Mouse (Mus musculus) intestine, embryonic 15.5 days (tissue): Measurements from ENCODE around the gene Trim8. TPM values are rescaled to one million over a fixed set of nuclear protein-coding genes. Genes with fewer than 3 reads are reported as not detected.

ENCODE experiments used
- ATAC-seq: fragments of 200-750 bp; cut with Nextera tagmentation; 2 replicates; pipeline ENCODE4 v1.8.0; 2017; ENCODE audit warnings: moderate TSS enrichment, moderate library complexity
- H3K27ac ChIP-seq: fragments of 300-500 bp; sonication (generic); 2 replicates; pipeline ENCODE4 v1.5.1; 2015; ENCODE audit warnings: mild to moderate bottlenecking, inconsistent platforms
- H3K27me3 ChIP-seq: fragments of 300-500 bp; sonication (generic); replicated peaks from 2 replicates; pipeline ENCODE4 v1.6.1; 2015; ENCODE audit warnings: inconsistent platforms
- H3K36me3 ChIP-seq: fragments of 300-500 bp; sonication (generic); 2 replicates; pipeline ENCODE4 v1.6.1; 2015; ENCODE audit warnings: inconsistent platforms
- H3K4me1 ChIP-seq: fragments of 300-500 bp; sonication (generic); replicated peaks from 2 replicates; pipeline ENCODE4 v1.6.1; 2015; ENCODE audit warnings: inconsistent platforms
- H3K4me2 ChIP-seq: fragments of 300-500 bp; sonication (generic); replicated peaks from 2 replicates; pipeline ENCODE4 v1.6.1; 2015; ENCODE audit warnings: mild to moderate bottlenecking, inconsistent platforms
- H3K4me3 ChIP-seq: fragments of 300-500 bp; sonication (generic); replicated peaks from 2 replicates; pipeline ENCODE4 v1.5.1; 2015; ENCODE audit warnings: inconsistent platforms
- H3K9ac ChIP-seq: fragments of 300-500 bp; sonication (generic); 2 replicates; pipeline ENCODE4 v1.6.1; 2015; ENCODE audit warnings: inconsistent platforms
- H3K9me3 ChIP-seq: fragments of 300-500 bp; sonication (generic); 2 replicates; pipeline ENCODE4 v1.6.1; 2016; ENCODE audit warnings: inconsistent platforms
- WGBS: fragments of 180-500 bp; shearing (Covaris S2); methylation state at CpG from one replicate; pipeline ENCODE4 v1.1.7; 2015; 5-methylcytosine and 5-hydroxymethylcytosine counted together
- polyA plus RNA-seq: library from polyadenylated mRNA; unstranded; fragments of >200 nt; fragmentation: Nextera tagmentation; extraction: Ambion mirVana; gene quantifications from 2 replicates; pipeline ENCODE4 v1.2.1, GENCODE M21; 2015

The Trim8 gene
- polyA plus RNA-seq, 1 experiment from 2014 or later = 16.4 TPM

- Histone ChIP-seq H3K27ac (peak overlapping the region; percentile 100), H3K36me3 (no peaks in the 10 kb centered on the region), H3K27me3 (no peaks in the 10 kb centered on the region), H3K4me1 (peaks cover 14% of the 10 kb centered on the region), H3K4me3 (peak overlapping the region; percentile 79), H3K9ac (peak overlapping the region; percentile 88), H3K4me2 (peak overlapping the region; percentile 87), H3K9me3 (no peaks in the 10 kb centered on the region)
- ATAC-seq = peak; percentile 13
- WGBS = under 1% methylated on average over 38 of the region's 50 CpGs
Observed at GRCm38 (mm10) chr19:46500581-46501341, 741 bp upstream of the Trim8 start.

GRCm38 (mm10) chr19:46502069-46502455, 560 bp downstream of the Trim8 start:
- Histone ChIP-seq H3K4me2 (peak overlapping the region; percentile 87), H3K4me1 (peaks cover 26% of the 10 kb centered on the region), H3K9ac (peak overlapping the region; percentile 97), H3K27me3 (no peaks in the 10 kb centered on the region), H3K27ac (peak overlapping the region; percentile 100), H3K36me3 (no peaks in the 10 kb centered on the region), H3K4me3 (peak overlapping the region; percentile 79), H3K9me3 (no peaks in the 10 kb centered on the region)
- under 1% methylated on average over 37 of the region's 46 CpGs for WGBS
- peak; percentile 9 for ATAC-seq

GRCm38 (mm10) chr19:46502471-46503166, 1.1 kb downstream of the Trim8 start:
- Histone ChIP-seq H3K9me3 (no peaks in the 10 kb centered on the region), H3K27me3 (no peaks in the 10 kb centered on the region), H3K36me3 (no peaks in the 10 kb centered on the region), H3K9ac (peak overlapping the region; percentile 97), H3K4me2 (peak overlapping the region; percentile 87), H3K4me1 (peaks cover 32% of the 10 kb centered on the region), H3K27ac (peak overlapping the region; percentile 100), H3K4me3 (peak overlapping the region; percentile 79)
- ATAC-seq = peak; percentile 11
- WGBS = under 1% methylated on average over 53 of the region's 53 CpGs

GRCm38 (mm10) chr19:46503351-46504084, 2.0 kb downstream of the Trim8 start:
- peaks cover 41% of the 10 kb centered on the region for H3K4me1 ChIP-seq
- under 1% methylated on average over 21 of the region's 21 CpGs for WGBS
- peak overlapping the region; percentile 100 for H3K27ac ChIP-seq
- H3K9me3 ChIP-seq = no peaks in the 10 kb centered on the region
- peak; percentile 58 for ATAC-seq
- peak overlapping the region; percentile 97 for H3K9ac ChIP-seq
- H3K4me3 ChIP-seq = peak overlapping the region; percentile 79
- no peaks in the 10 kb centered on the region for H3K27me3 ChIP-seq
- peak overlapping the region; percentile 87 for H3K4me2 ChIP-seq
- H3K36me3 ChIP-seq = no peaks in the 10 kb centered on the region

GRCm38 (mm10) chr19:46504085-46504552, 2.6 kb downstream of the Trim8 start:
- ATAC-seq = peak; percentile 18
- Histone ChIP-seq H3K27ac (peak overlapping the region; percentile 100), H3K4me1 (peaks cover 47% of the 10 kb centered on the region)

GRCm38 (mm10) chr19:46504822-46505417, 3.4 kb downstream of the Trim8 start:
- Histone ChIP-seq H3K4me3 (peak overlapping the region; percentile 79), H3K27me3 (no peaks in the 10 kb centered on the region), H3K9ac (peak overlapping the region; percentile 97), H3K27ac (peak overlapping the region; percentile 100), H3K4me2 (peak overlapping the region; percentile 87), H3K36me3 (no peaks in the 10 kb centered on the region), H3K4me1 (peaks cover 54% of the 10 kb centered on the region), H3K9me3 (no peaks in the 10 kb centered on the region)
- ATAC-seq = no peak
- 53% methylated on average over 9 of the region's 9 CpGs for WGBS

More at GRCm38 (mm10) chr19:46504085-46504552, 2.6 kb downstream of the Trim8 start:
- H3K9me3 ChIP-seq = no peaks in the 10 kb centered on the region
- H3K9ac ChIP-seq = peak overlapping the region; percentile 97
- peak overlapping the region; percentile 79 for H3K4me3 ChIP-seq
- no peaks in the 10 kb centered on the region for H3K27me3 ChIP-seq
- 2% methylated on average over 4 of the region's 4 CpGs for WGBS
- peak overlapping the region; percentile 87 for H3K4me2 ChIP-seq
- no peaks in the 10 kb centered on the region for H3K36me3 ChIP-seq

- Histone ChIP-seq H3K9me3 (no peaks in the 10 kb centered on the region), H3K4me2 (peak overlapping the region; percentile 87), H3K27ac (no peak overlapping the region), H3K36me3 (no peaks in the 10 kb centered on the region), H3K27me3 (no peaks in the 10 kb centered on the region), H3K4me1 (peaks cover 61% of the 10 kb centered on the region), H3K4me3 (no peak overlapping the region), H3K9ac (0 out of 2 replicates have a peak overlapping the region, but pooled peaks have one; percentile 29)
- WGBS = 83% methylated on average over 8 of the region's 8 CpGs
- no peak for ATAC-seq
Observed at GRCm38 (mm10) chr19:46505646-46506371, 4.3 kb downstream of the Trim8 start.

GRCm38 (mm10) chr19:46506372-46506717, 4.8 kb downstream of the Trim8 start:
- Histone ChIP-seq H3K4me2 (peak overlapping the region; percentile 87; the same call in 1 of the 2 replicates), H3K9me3 (no peaks in the 10 kb centered on the region), H3K27ac (no peak overlapping the region), H3K27me3 (no peaks in the 10 kb centered on the region), H3K9ac (no peak overlapping the region), H3K36me3 (no peaks in the 10 kb centered on the region), H3K4me3 (no peak overlapping the region), H3K4me1 (peaks cover 61% of the 10 kb centered on the region)
- ATAC-seq = no peak
- WGBS = 53% methylated on average over 3 of the region's 3 CpGs

GRCm38 (mm10) chr19:46507181-46507581, 5.7 kb downstream of the Trim8 start:
- H3K9me3 ChIP-seq = no peaks in the 10 kb centered on the region
- H3K4me3 ChIP-seq = no peak overlapping the region
- 75% methylated on average over 8 of the region's 8 CpGs for WGBS
- H3K4me1 ChIP-seq = peaks cover 61% of the 10 kb centered on the region
- ATAC-seq = no peak
- H3K27me3 ChIP-seq = no peaks in the 10 kb centered on the region
- H3K9ac ChIP-seq = peak overlapping the region; percentile 26
- H3K4me2 ChIP-seq = peak overlapping the region; percentile 87; the same call in 1 of the 2 replicates
- H3K36me3 ChIP-seq = no peaks in the 10 kb centered on the region
- H3K27ac ChIP-seq = 0 out of 2 replicates have a peak overlapping the region, but pooled peaks have one; percentile 1

- H3K4me3 ChIP-seq = no peak overlapping the region
- WGBS = 45% methylated on average over 1 of the region's 1 CpGs
- 0 out of 2 replicates have a peak overlapping the region, but pooled peaks have one; percentile 1 for H3K27ac ChIP-seq
- ATAC-seq = no peak
- H3K4me1 ChIP-seq = peaks cover 61% of the 10 kb centered on the region
- no peaks in the 10 kb centered on the region for H3K27me3 ChIP-seq
- peaks cover 6% of the 10 kb centered on the region for H3K36me3 ChIP-seq
- no peak overlapping the region for H3K9ac ChIP-seq
- no peaks in the 10 kb centered on the region for H3K9me3 ChIP-seq
- peak overlapping the region; percentile 10; the same call in 1 of the 2 replicates for H3K4me2 ChIP-seq
Observed at GRCm38 (mm10) chr19:46507806-46508205, 6.3 kb downstream of the Trim8 start.

GRCm38 (mm10) chr19:46508738-46509137, 7.2 kb downstream of the Trim8 start:
- peaks cover 13% of the 10 kb centered on the region for H3K36me3 ChIP-seq
- H3K4me2 ChIP-seq = 0 out of 2 replicates have a peak overlapping the region, but pooled peaks have one; percentile 4
- H3K27ac ChIP-seq = peak overlapping the region; percentile 42
- ATAC-seq = no peak
- peaks cover 61% of the 10 kb centered on the region for H3K4me1 ChIP-seq
- no peak overlapping the region for H3K9ac ChIP-seq
- H3K4me3 ChIP-seq = no peak overlapping the region
- WGBS = 45% methylated on average over 3 of the region's 3 CpGs
- H3K27me3 ChIP-seq = no peaks in the 10 kb centered on the region
- no peaks in the 10 kb centered on the region for H3K9me3 ChIP-seq
